Mouse (Mus musculus) skeletal muscle tissue, adult 2 months (tissue): ENCODE data around the gene Dlx2.

Source experiments
- DNase-seq: peaks from one replicate; pipeline ENCODE4 v3.0.0-alpha.2; 2012; ENCODE audit warnings: low read depth, low spot score

Dlx2 gene

DNA sequence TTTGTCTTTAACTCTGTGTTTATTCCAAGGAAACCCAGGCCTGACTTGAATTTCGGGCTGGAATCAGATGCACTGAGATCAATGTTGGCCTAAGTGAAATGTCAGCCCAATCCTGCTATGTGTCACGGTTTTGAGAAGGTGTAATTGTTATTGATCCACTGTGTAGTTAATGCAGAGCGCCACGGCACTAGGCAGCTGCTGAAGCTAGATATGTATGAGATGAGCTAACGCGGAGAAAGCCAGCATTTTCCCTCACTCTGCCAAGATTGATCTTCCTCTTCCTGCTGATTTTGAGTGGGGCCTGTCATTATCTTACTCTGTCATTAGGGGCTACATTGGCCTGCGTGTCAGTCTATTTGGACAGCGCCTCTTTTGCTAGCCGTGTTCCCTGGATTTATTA is 34.2 kb downstream of the Dlx2 start:
- DNase-seq, result no peak

DNA sequence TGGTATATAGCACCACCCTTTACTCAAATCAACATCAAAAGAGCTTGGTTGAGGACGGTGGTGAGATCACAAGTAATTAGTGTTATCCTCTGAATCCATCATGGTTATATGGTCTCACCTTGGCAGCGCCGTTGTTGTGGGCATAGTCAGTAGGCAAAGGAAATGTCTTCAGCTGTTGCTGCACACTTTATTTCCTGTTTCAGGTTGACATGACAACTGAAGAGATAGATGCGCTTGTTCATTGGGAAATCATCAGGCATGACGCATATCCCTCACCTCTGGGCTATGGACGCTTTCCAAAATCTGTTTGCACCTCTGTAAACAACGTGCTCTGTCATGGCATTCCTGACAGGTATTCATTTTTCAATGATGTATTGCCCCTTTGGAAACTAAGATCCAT is 35.3 kb downstream of the Dlx2 start:
- DNase-seq, result no peak

DNA sequence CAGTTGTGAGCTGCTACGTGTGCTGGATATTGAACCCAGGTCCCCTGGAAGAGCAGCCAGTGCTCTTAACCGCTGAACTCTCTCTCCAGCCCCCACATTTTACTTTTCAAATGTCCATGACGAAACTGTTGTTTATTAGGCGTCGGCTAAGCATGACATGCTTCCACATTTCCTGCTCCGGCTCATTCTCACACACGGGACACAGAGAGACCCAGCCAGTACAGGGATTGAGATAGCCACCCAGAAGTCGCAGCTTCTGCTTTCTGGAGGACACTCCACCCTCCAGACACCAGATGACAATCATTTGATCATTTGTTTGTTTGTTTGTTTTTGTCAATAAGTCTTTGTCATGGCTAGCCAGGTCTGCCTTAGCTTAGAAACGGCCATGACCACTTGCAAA is 41.7 kb downstream of the Dlx2 start:
- DNase-seq, result no peak

DNA sequence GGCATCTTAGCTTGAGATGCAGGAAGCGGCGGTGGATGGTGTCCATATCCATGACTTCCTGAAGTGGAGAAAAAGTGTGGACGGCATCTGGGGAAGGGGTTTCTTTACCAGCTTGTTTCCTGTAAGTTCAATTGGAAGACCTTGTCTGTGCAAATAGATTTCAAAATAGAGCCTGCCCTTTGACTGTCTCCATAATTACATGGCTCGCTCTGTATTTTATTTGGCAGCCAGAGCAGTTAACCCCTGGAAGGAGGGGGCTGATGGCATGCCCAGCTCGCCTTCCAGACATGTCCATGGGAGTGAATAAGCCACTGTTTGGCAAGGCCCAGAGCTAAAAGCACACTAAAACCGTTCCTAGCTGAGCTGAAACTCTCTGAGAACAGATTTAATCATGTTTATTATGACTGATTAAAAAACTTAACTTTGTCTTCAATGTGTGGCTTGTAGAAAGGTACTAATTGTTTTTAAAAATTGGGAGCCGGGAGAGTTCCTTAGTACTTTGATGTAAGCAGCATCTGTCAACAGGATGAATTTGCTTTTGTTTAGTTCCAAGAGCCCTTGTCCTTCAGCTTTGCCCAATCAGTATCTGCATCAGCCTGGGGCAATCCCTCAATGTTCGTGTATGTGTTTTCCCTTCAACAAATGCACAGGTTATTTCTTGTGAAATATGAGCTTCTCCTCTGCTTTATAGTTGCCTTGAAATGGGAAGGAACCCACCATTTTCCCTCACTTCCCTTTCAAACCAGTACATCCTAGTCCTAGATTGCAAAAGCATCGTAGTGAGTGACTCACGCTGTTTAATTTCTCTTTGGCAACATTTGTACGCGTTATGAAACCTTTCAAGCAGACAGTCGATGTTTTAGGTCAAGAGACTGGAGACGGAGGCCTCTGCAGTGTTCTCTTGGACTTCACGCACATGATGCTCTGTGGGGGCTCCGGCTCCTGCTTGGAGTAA is 47.0 kb downstream of the Dlx2 start:
- peak; percentile 11 for DNase-seq

DNA sequence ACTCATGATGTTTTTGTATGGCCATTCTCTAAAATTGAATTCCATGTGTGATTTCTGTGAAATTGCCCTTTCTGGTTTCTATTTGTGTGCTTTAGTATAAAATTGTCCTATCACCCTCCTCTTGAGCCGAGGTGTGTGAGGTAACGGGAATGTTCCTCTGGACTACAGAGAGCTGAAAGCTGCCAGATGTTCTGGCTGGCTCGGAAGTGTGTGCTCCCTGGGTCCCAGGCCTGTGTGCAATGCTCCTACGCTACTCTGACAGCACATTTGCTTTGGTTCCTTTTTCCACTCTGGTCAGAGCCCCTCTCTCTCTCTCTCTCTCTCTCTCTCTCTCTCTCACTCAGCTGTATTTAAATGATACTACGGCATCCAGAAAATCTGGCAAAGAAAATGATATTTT is 49.4 kb downstream of the Dlx2 start:
- no peak for DNase-seq

DNA sequence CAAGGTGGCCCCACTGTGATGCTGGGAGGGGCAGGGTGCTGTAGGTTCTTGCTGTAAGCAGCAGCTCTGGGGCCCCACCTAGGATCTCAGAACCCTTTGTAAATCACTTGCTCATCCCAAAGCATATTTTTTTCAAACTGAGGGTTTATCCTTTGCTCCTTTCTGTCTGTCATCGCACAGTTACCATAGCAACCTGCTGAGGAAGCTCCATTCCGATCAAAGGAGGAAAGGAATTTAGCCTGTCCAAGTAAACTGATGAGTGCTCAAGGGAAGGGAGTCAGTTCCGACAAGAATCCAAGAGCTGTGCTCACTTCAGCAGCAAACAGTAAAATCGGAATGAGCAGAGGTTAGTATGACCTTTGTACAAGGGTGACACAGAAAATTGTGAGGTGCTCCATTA is 51.6 kb downstream of the Dlx2 start:
- no peak for DNase-seq

DNA sequence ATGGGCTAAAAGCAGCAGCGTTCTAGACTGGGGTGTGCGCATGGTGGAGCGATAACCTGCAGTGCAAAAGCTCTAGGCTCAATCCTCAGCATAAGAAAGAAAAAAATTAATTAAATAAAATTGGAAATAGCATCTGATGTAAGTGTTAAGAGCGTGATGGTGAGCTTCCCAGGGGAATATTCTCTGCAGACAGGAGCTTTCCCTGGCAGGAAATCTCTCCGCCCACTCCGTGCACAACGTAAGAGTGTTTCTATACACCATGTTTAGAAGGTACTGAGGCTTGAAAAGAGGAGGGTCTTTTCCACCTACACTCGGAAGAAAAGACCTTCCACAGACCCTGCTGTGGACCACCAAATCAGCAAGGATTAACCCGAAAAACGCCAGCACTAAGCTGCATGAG is 52.1 kb downstream of the Dlx2 start:
- DNase-seq, result no peak
